Mouse (Mus musculus) brain, embryonic 14.5 days (tissue): Measurements from ENCODE around the gene Rab4b.

Source experiments
- CTCF ChIP-seq: fragments of 200-500 bp; IDR thresholded peaks from 2 replicates; pipeline ENCODE4 v1.5.1; 2012; ENCODE audit warnings: inconsistent platforms, mild to moderate bottlenecking, moderate library complexity, borderline replicate concordance; ENCODE audit not compliant: insufficient read depth, insufficient read length; ENCODE audit errors: extremely low read depth
- POLR2A ChIP-seq: fragments of 200-500 bp; IDR thresholded peaks from 2 replicates; pipeline ENCODE4 v1.6.1; 2012; ENCODE audit warnings: mild to moderate bottlenecking, inconsistent platforms, borderline replicate concordance; ENCODE audit not compliant: poor library complexity, insufficient read depth, insufficient read length, severe bottlenecking; ENCODE audit errors: extremely low read depth

GRCm38 (mm10) chr7:27156005-27156404, 22.7 kb downstream of the Rab4b start:
- TF ChIP-seq POLR2A (no peak), CTCF (no peak)
